Mouse (Mus musculus): ENCODE measurements around the gene Tgtp2. TPM values are rescaled to one million over a fixed set of nuclear protein-coding genes. Genes with fewer than 3 reads are reported as not detected.

Tgtp2 gene
- 375 TPM for polyA plus RNA-seq (2017; shearing (Covaris generic))

GRCm38 (mm10) chr11:49063713-49064469 lies at the start of gene Tgtp2:
Gene Tgtp2, minus strand, starts transcription at chr11:49064206.

GRCm38 (mm10) chr11:49076001-49076757 lies 12.2 kb upstream of the Tgtp2 start, which contains the start of gene Ifi47:
Gene Ifi47, plus strand, starts transcription at chr11:49076587.

GRCm38 (mm10) chr11:49051093-49051891 lies 12.7 kb downstream of the Tgtp2 start, which contains the start of gene 9930111J21Rik2:
Gene 9930111J21Rik2, minus strand, starts transcription at chr11:49051242.

Other genes with a start within 250 kb of the Tgtp2 start
- gene Trim41, start 246.9 kb downstream of the Tgtp2 start, polyA plus RNA-seq (2017; shearing (Covaris generic)) = 2.4 TPM
- 0.20 TPM for gene Trim7, start 238.1 kb downstream of the Tgtp2 start, polyA plus RNA-seq (2017; shearing (Covaris generic))
- gene Gm12184, start 237.6 kb downstream of the Tgtp2 start, polyA plus RNA-seq (2017; shearing (Covaris generic)) = 0.46 TPM
- gene Irgm1, start 192.5 kb downstream of the Tgtp2 start, polyA plus RNA-seq (2017; shearing (Covaris generic)) = 206 TPM
- 1.7 TPM for gene Gm5431, start 162.0 kb downstream of the Tgtp2 start, polyA plus RNA-seq (2017; shearing (Covaris generic))
- gene Psme2b, start 118.0 kb downstream of the Tgtp2 start, polyA plus RNA-seq (2017; shearing (Covaris generic)) = 280 TPM
- 0.68 TPM for gene Olfr56, start 85.3 kb downstream of the Tgtp2 start, polyA plus RNA-seq (2017; shearing (Covaris generic))
- gene 9930111J21Rik1, start 84.8 kb downstream of the Tgtp2 start, polyA plus RNA-seq (2017; shearing (Covaris generic)) = 291 TPM
- 10.5 TPM for gene Gm12185, start 72.0 kb downstream of the Tgtp2 start, polyA plus RNA-seq (2017; shearing (Covaris generic))
- 270 TPM for gene Tgtp1, start 70.0 kb downstream of the Tgtp2 start, polyA plus RNA-seq (2017; shearing (Covaris generic))
- gene 9930111J21Rik2, start 13.0 kb downstream of the Tgtp2 start, polyA plus RNA-seq (2017; shearing (Covaris generic)) = 168 TPM
- gene Ifi47, start 12.4 kb upstream of the Tgtp2 start, polyA plus RNA-seq (2017; shearing (Covaris generic)) = 613 TPM
- not detected for gene Olfr1396, start 50.7 kb upstream of the Tgtp2 start, polyA plus RNA-seq (2017; shearing (Covaris generic))
- not detected for gene Olfr1395, start 78.1 kb upstream of the Tgtp2 start, polyA plus RNA-seq (2017; shearing (Covaris generic))
- gene Olfr1394, start 90.2 kb upstream of the Tgtp2 start, polyA plus RNA-seq (2017; shearing (Covaris generic)) = not detected
- gene Btnl9, start 123.0 kb upstream of the Tgtp2 start, polyA plus RNA-seq (2017; shearing (Covaris generic)) = not detected
- gene Zfp62, start 139.1 kb upstream of the Tgtp2 start, polyA plus RNA-seq (2017; shearing (Covaris generic)) = 78.7 TPM
- gene Mgat1, start 180.0 kb upstream of the Tgtp2 start, polyA plus RNA-seq (2017; shearing (Covaris generic)) = 128 TPM
- gene Olfr1393, start 214.1 kb upstream of the Tgtp2 start, polyA plus RNA-seq (2017; shearing (Covaris generic)) = not detected
- not detected for gene Olfr1392, start 221.1 kb upstream of the Tgtp2 start, polyA plus RNA-seq (2017; shearing (Covaris generic))
- not detected for gene Olfr10, start 240.5 kb upstream of the Tgtp2 start, polyA plus RNA-seq (2017; shearing (Covaris generic))